Mouse (Mus musculus) neural tube, embryonic 15.5 days (tissue): ENCODE data around the gene Gnao1. TPM values are rescaled to one million over a fixed set of nuclear protein-coding genes. Genes with fewer than 3 reads are reported as not detected.
A peak's percentile ranks its signal among the peaks of the same experiment; 100 is the strongest.

ENCODE experiments used
- ATAC-seq: fragments of 200-750 bp; cut with Nextera tagmentation; 2 replicates; pipeline ENCODE4 v1.8.0; 2017; ENCODE audit warnings: mild to moderate bottlenecking, moderate TSS enrichment, moderate library complexity; ENCODE audit not compliant: low FRiP score
- H3K27ac ChIP-seq: fragments of 300-500 bp; sonication (generic); replicated peaks from 2 replicates; pipeline ENCODE4 v1.5.1; 2015; ENCODE audit warnings: mild to moderate bottlenecking, inconsistent platforms
- H3K27me3 ChIP-seq: fragments of 300-500 bp; sonication (generic); replicated peaks from 2 replicates; pipeline ENCODE4 v1.6.1; 2015; ENCODE audit warnings: inconsistent platforms
- H3K36me3 ChIP-seq: fragments of 300-500 bp; sonication (generic); 2 replicates; pipeline ENCODE4 v1.6.1; 2015; ENCODE audit warnings: inconsistent platforms
- H3K4me1 ChIP-seq: fragments of 300-500 bp; sonication (generic); 2 replicates; pipeline ENCODE4 v1.6.1; 2015; ENCODE audit warnings: inconsistent platforms
- H3K4me2 ChIP-seq: fragments of 300-500 bp; sonication (generic); 2 replicates; pipeline ENCODE4 v1.6.1; 2015; ENCODE audit warnings: inconsistent platforms, mild to moderate bottlenecking, moderate library complexity
- H3K4me3 ChIP-seq: fragments of 300-500 bp; sonication (generic); replicated peaks from 2 replicates; pipeline ENCODE4 v1.5.1; 2015; ENCODE audit warnings: mild to moderate bottlenecking, inconsistent platforms
- H3K9ac ChIP-seq: fragments of 300-500 bp; sonication (generic); replicated peaks from 2 replicates; pipeline ENCODE4 v1.6.1; 2015; ENCODE audit warnings: mild to moderate bottlenecking, inconsistent platforms
- H3K9me3 ChIP-seq: fragments of 300-500 bp; sonication (generic); replicated peaks from 2 replicates; pipeline ENCODE4 v1.6.1; 2016; ENCODE audit warnings: inconsistent platforms
- WGBS: fragments of 180-500 bp; shearing (Covaris S2); methylation state at CpG from one replicate; pipeline ENCODE4 v1.1.7; 2015; ENCODE audit warnings: mixed read lengths; 5-methylcytosine and 5-hydroxymethylcytosine counted together
- polyA plus RNA-seq: library from polyadenylated mRNA; unstranded; fragments of >200 nt; fragmentation: Nextera tagmentation; extraction: Ambion mirVana; gene quantifications from 2 replicates; pipeline ENCODE4 v1.2.1, GENCODE M21; 2015

Gnao1 gene
- polyA plus RNA-seq, 1 experiment from 2014 or later = 251 TPM

GRCm38 (mm10) chr8:93906961-93907360, 97.2 kb downstream of the Gnao1 start:
- no peak for ATAC-seq
- H3K27me3 ChIP-seq = no peaks in the 10 kb centered on the region
- WGBS = 95% methylated on average over 6 of the region's 6 CpGs

GRCm38 (mm10) chr8:93907987-93908441, 98.2 kb downstream of the Gnao1 start:
- Histone ChIP-seq H3K4me2 (no peak overlapping the region), H3K9ac (no peak overlapping the region), H3K27me3 (no peaks in the 10 kb centered on the region), H3K4me3 (no peak overlapping the region), H3K9me3 (no peaks in the 10 kb centered on the region), H3K4me1 (peaks cover 47% of the 10 kb centered on the region), H3K27ac (peak overlapping the region; percentile 74), H3K36me3 (no peaks in the 10 kb centered on the region)
- WGBS = 36% methylated on average over 5 of the region's 5 CpGs
- ATAC-seq = peak; percentile 56; the same call in 1 of the 2 replicates

More at GRCm38 (mm10) chr8:93906961-93907360, 97.2 kb downstream of the Gnao1 start:
- Histone ChIP-seq H3K27ac (peak overlapping the region; percentile 60), H3K4me3 (no peak overlapping the region), H3K36me3 (0 out of 2 replicates have a peak, but pooled peaks cover 3% of the 10 kb centered on the region), H3K9ac (no peak overlapping the region), H3K4me2 (no peak overlapping the region), H3K9me3 (no peaks in the 10 kb centered on the region), H3K4me1 (peaks cover 45% of the 10 kb centered on the region)

GRCm38 (mm10) chr8:93908546-93908945, 98.8 kb downstream of the Gnao1 start:
- H3K4me3 ChIP-seq = no peak overlapping the region
- H3K36me3 ChIP-seq = no peaks in the 10 kb centered on the region
- 0 out of 2 replicates have a peak, but pooled peaks have one; percentile 18 for ATAC-seq
- H3K4me1 ChIP-seq = peaks cover 47% of the 10 kb centered on the region
- H3K4me2 ChIP-seq = no peak overlapping the region
- 35% methylated on average over 1 of the region's 1 CpGs for WGBS
- H3K27me3 ChIP-seq = no peaks in the 10 kb centered on the region
- no peaks in the 10 kb centered on the region for H3K9me3 ChIP-seq
- no peak overlapping the region for H3K9ac ChIP-seq
- H3K27ac ChIP-seq = peak overlapping the region; percentile 74

DNA sequence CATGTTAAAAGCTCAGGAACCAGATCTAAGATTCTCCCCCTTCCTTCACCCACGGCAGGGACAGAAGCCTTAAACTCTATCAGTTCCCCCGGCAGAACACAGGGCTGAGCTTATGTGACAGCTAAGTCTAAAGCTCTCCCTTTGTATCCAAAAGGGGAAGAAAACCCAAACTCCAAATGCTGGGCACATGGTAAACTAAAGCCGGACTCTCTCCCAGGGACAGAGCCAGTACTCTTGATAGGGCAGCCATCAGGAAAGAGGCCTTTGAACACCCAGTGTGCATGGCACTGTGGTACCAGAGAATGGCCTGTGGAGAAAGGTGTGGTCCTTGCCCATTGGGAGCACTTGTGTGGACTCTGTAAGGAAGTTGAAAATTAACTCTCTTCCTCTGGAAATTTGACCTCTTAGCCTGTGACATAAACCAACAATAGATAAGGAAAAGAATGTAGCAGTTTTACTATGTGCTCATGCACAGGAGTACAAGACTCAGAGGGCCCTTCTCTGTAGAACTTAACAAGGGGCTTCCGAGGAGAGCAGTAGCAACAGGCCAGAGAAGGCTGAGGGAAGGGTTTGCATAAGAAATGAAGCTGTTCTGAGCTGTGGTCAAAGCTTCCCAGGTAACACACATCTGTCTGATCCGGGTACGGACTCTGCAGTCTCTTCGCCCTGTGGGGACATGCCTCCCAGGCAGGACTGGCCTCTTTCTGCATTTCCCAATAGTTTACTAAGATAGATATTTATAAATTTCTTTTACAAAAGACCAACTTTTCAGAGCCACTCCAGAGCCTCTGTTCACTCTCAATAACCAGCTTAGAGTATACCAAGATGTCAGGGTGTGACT, 102.2 kb downstream of the Gnao1 start:
- peaks cover 43% of the 10 kb centered on the region for H3K4me1 ChIP-seq
- H3K27ac ChIP-seq = 0 out of 2 replicates have a peak overlapping the region, but pooled peaks have one; percentile 37
- WGBS = 77% methylated on average over 7 of the region's 7 CpGs
- H3K9ac ChIP-seq = no peak overlapping the region
- H3K4me3 ChIP-seq = no peak overlapping the region
- H3K36me3 ChIP-seq = no peaks in the 10 kb centered on the region
- H3K27me3 ChIP-seq = no peaks in the 10 kb centered on the region
- no peak for ATAC-seq
- no peak overlapping the region for H3K4me2 ChIP-seq
- no peaks in the 10 kb centered on the region for H3K9me3 ChIP-seq

- WGBS = 10% methylated on average over 13 of the region's 13 CpGs
- Histone ChIP-seq H3K4me1 (peaks cover 56% of the 10 kb centered on the region), H3K9ac (0 out of 2 replicates have a peak overlapping the region, but pooled peaks have one; percentile 23), H3K4me2 (peak overlapping the region; percentile 9; the same call in 1 of the 2 replicates), H3K4me3 (no peak overlapping the region), H3K27me3 (no peaks in the 10 kb centered on the region), H3K27ac (peak overlapping the region; percentile 84), H3K9me3 (no peaks in the 10 kb centered on the region), H3K36me3 (no peaks in the 10 kb centered on the region)
- ATAC-seq = peak; percentile 85
Measured at GRCm38 (mm10) chr8:93917859-93918421, 108.2 kb downstream of the Gnao1 start.

DNA sequence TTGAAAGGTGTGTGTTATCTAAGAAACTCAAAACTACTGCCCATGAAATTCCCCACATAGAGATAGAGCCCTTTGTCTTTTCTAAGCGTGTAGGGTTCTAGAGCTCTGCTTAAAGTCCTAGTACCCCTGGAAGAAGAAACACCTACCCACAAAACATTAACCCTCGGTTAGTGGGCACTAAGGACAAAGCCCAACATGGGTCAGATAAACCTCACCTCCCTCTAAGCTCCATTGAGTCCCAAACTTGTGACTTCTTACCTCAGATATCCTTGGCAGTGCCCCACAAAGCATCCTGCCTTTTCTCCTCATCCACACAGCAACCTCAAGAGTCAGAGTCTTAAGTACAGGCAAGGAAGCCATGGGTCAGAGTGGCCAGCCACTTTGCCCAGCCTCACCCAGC, 108.8 kb downstream of the Gnao1 start:
- peaks cover 59% of the 10 kb centered on the region for H3K4me1 ChIP-seq
- peak overlapping the region; percentile 84 for H3K27ac ChIP-seq
- no peak overlapping the region for H3K9ac ChIP-seq
- no peak for ATAC-seq
- H3K4me3 ChIP-seq = no peak overlapping the region
- H3K9me3 ChIP-seq = no peaks in the 10 kb centered on the region
- no peaks in the 10 kb centered on the region for H3K36me3 ChIP-seq
- WGBS = 73% methylated on average over 2 of the region's 2 CpGs
- H3K4me2 ChIP-seq = no peak overlapping the region
- H3K27me3 ChIP-seq = no peaks in the 10 kb centered on the region

DNA sequence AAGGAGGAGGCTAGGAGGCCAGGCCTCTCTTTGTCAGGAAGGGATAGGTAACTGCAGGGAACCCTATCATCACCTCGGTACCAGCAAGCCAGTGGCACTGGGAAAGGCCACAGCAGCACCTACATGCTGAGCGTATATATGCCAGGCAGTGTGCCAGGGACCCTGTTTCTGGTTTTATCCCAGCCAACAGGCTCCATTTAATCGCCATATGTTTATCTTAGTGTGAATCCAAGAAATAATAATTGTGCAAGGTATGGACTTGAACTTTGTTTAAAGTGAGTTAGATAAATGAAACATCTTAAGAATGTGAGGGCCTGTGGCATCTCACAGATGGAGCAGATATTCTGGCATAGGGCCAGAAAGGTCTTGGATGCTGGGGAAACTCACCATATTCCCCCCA, 109.7 kb downstream of the Gnao1 start:
- no peak overlapping the region for H3K9ac ChIP-seq
- no peak overlapping the region for H3K4me2 ChIP-seq
- no peaks in the 10 kb centered on the region for H3K27me3 ChIP-seq
- H3K4me1 ChIP-seq = peaks cover 66% of the 10 kb centered on the region
- 45% methylated on average over 3 of the region's 3 CpGs for WGBS
- no peak overlapping the region for H3K4me3 ChIP-seq
- no peaks in the 10 kb centered on the region for H3K36me3 ChIP-seq
- H3K9me3 ChIP-seq = no peaks in the 10 kb centered on the region
- ATAC-seq = no peak
- peak overlapping the region; percentile 84 for H3K27ac ChIP-seq

DNA sequence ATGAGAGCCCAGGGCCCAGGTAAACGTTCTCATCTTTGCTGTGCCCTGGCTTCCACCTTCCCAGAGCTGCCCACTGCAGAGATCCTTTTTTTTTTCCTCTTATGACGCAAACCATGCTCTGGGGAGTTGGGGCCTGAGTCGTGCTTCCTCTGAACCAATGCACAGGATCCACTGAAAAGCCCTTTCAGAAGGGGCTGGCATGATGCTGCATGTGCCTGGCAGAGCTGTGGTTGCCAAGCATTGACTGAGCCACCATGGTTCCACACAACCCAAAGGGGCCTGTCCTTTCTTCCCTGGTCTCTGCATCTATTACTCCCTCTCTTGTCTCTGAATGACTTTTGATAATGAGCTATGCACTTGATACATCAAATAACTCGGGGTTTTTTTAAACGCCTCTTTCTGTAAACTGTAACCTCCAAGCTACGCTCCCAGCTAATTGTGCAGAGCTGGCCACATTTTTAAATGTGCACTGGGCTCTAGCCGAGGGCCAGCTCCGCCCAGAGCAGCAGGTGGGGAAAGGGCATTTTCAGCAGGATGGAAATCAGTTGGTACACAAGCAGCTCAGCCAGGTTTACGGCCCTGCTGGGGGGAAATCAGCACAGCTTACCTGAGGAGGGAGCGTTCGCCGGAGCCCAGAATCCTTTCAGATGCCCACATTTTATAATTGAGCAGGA, 110.3 kb downstream of the Gnao1 start:
- Histone ChIP-seq H3K27me3 (no peaks in the 10 kb centered on the region), H3K4me1 (peaks cover 66% of the 10 kb centered on the region), H3K9me3 (no peaks in the 10 kb centered on the region), H3K4me3 (no peak overlapping the region), H3K4me2 (no peak overlapping the region), H3K9ac (no peak overlapping the region), H3K36me3 (no peaks in the 10 kb centered on the region), H3K27ac (peak overlapping the region; percentile 84)
- ATAC-seq = no peak
- WGBS = 45% methylated on average over 12 of the region's 12 CpGs

GRCm38 (mm10) chr8:93920590-93920948, 110.8 kb downstream of the Gnao1 start:
- peak overlapping the region; percentile 84 for H3K27ac ChIP-seq

DNA sequence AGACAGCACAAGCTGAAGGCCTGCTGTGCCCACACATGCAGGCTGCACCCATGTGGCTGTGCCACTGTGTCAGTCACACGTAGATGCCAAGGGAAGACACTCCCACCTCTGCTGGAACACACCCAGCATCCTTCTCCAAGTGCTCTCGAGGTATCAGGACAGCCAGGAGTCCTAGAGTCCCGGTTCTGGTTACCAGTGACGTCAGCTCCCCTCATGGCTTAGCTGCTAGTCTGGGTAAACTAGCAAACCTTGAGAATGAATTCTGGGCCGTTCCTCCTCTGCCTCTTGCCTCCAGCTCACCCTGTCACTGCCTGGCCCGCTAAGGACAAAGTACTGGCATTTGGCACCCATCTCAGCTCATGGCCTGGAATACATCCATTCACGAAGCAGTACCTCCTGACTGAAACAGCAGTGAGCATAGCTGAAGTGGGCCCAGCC, 114.2 kb downstream of the Gnao1 start:
- Histone ChIP-seq H3K9ac (no peak overlapping the region), H3K4me3 (no peak overlapping the region), H3K27ac (0 out of 2 replicates have a peak overlapping the region, but pooled peaks have one; percentile 37), H3K4me2 (no peak overlapping the region), H3K27me3 (no peaks in the 10 kb centered on the region), H3K9me3 (no peaks in the 10 kb centered on the region), H3K36me3 (peaks cover 7% of the 10 kb centered on the region; the same call in 1 of the 2 replicates), H3K4me1 (peaks cover 37% of the 10 kb centered on the region)
- no peak for ATAC-seq
- 68% methylated on average over 7 of the region's 7 CpGs for WGBS

More at GRCm38 (mm10) chr8:93920590-93920948, 110.8 kb downstream of the Gnao1 start:
- 75% methylated on average over 7 of the region's 7 CpGs for WGBS
- H3K4me2 ChIP-seq = no peak overlapping the region
- H3K4me1 ChIP-seq = peaks cover 66% of the 10 kb centered on the region
- no peaks in the 10 kb centered on the region for H3K36me3 ChIP-seq
- H3K9ac ChIP-seq = no peak overlapping the region
- no peak for ATAC-seq
- H3K27me3 ChIP-seq = no peaks in the 10 kb centered on the region
- no peaks in the 10 kb centered on the region for H3K9me3 ChIP-seq
- H3K4me3 ChIP-seq = no peak overlapping the region

DNA sequence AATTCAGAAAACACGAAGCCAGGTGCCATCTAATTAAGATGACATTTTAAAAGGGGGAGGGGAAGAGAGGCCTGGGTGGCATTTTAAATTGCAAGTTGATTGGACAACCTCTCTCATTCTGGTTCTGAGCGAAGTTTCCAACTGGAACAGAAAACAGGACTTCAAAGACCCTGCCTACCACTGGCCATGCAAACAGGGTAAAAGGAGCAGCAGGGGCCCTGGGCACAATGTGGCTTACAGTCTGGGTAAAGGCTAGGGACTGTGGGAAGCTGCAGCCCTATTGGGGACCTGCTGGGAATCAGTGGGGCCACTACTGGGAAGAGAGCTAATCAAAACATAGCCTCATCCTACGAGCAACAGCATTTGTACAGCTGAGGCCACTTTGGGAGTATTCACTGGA, 115.7 kb downstream of the Gnao1 start:
- Histone ChIP-seq H3K4me3 (no peak overlapping the region), H3K27me3 (no peaks in the 10 kb centered on the region), H3K27ac (no peak overlapping the region), H3K9me3 (no peaks in the 10 kb centered on the region), H3K9ac (no peak overlapping the region), H3K36me3 (peaks cover 7% of the 10 kb centered on the region; the same call in 1 of the 2 replicates), H3K4me1 (peaks cover 22% of the 10 kb centered on the region), H3K4me2 (no peak overlapping the region)
- no peak for ATAC-seq
- 30% methylated on average over 3 of the region's 3 CpGs for WGBS
